Mouse (Mus musculus): ENCODE measurements at regions not wholly inside any gene's neighbourhood (a gene's known extent, or its start where the extent isn't known, plus 50 kb on each side); places are given as distances from the start of the nearest gene placed in this dataset.

DNA sequence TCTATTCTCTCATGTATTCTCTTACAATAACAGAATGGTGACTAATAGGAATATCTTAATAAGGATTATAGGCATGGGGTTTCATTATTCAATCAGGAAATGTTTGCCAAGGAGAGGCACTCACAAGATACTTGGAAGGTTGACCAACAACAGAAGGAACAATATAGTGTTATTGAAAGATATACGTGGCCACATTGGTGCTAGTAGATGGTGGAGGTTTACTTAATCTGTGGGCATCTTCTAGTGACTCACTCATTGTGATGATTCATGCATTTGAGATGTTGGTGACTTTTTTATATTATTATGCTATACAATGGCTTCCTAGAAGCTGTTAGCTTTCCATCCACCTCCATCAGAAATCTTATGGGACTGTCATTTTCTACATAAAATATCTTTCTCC is 246.1 kb downstream of the 4930474N05Rik start:
- Histone ChIP-seq H3K36me3 (ENCODE audit: inconsistent target) (no peaks in the 10 kb centered on the region), H3K27ac (no peak overlapping the region), H3K4me3 (ENCODE audit: inconsistent target) (no peak overlapping the region), H3K79me2 (ENCODE audit: inconsistent target) (no peaks in the 10 kb centered on the region)
- 82% methylated on average over 1 of the region's 1 CpGs for WGBS (ENCODE audit: missing documents)
